Mouse (Mus musculus) neural tube, embryonic 14.5 days (tissue): ENCODE measurements at regions not wholly inside any gene's neighbourhood (a gene's known extent, or its start where the extent isn't known, plus 50 kb on each side); places are given as distances from the start of the nearest gene placed in this dataset.

Experiments
- ATAC-seq: fragments of 200-750 bp; cut with Nextera tagmentation; 2 replicates; pipeline ENCODE4 v1.8.0; 2017; ENCODE audit warnings: low read depth, mild to moderate bottlenecking, moderate TSS enrichment, moderate library complexity
- H3K27ac ChIP-seq: fragments of 300-500 bp; sonication (generic); 2 replicates; pipeline ENCODE4 v1.5.1; 2014; ENCODE audit warnings: low read depth, mild to moderate bottlenecking, control low read depth, low read length, moderate library complexity, mixed read lengths
- H3K27me3 ChIP-seq: fragments of 300-500 bp; sonication (generic); 2 replicates; pipeline ENCODE4 v1.6.1; 2014; ENCODE audit warnings: low read length; ENCODE audit not compliant: control insufficient read depth, insufficient read depth
- H3K36me3 ChIP-seq: fragments of 300-500 bp; sonication (generic); 2 replicates; pipeline ENCODE4 v1.6.1; 2014; ENCODE audit warnings: low read length, mixed read lengths; ENCODE audit not compliant: control insufficient read depth, insufficient read depth
- H3K4me1 ChIP-seq: fragments of 300-500 bp; sonication (generic); 2 replicates; pipeline ENCODE4 v1.6.1; 2014; ENCODE audit warnings: low read length; ENCODE audit not compliant: control insufficient read depth, insufficient read depth
- H3K4me2 ChIP-seq: fragments of 300-500 bp; sonication (generic); 2 replicates; pipeline ENCODE4 v1.6.1; 2014; ENCODE audit warnings: mild to moderate bottlenecking, low read depth, low read length, control low read depth
- H3K4me3 ChIP-seq: fragments of 300-500 bp; sonication (generic); 2 replicates; pipeline ENCODE4 v1.5.1; 2014; ENCODE audit warnings: low read depth, low read length, control low read depth, mixed read lengths
- H3K9ac ChIP-seq: fragments of 300-500 bp; sonication (generic); replicated peaks from 2 replicates; pipeline ENCODE4 v1.6.1; 2014; ENCODE audit warnings: low read depth, mild to moderate bottlenecking, control low read depth, low read length, mixed read lengths
- H3K9me3 ChIP-seq: fragments of 300-500 bp; sonication (generic); 2 replicates; pipeline ENCODE4 v1.6.1; 2016; ENCODE audit warnings: low read length; ENCODE audit not compliant: control insufficient read depth
- WGBS: fragments of 180-500 bp; shearing (Covaris S2); extraction: QIAGEN DNeasy Blood & Tissue Kit; methylation state at CpG from one replicate; pipeline ENCODE4 v1.1.7; 2014; 5-methylcytosine and 5-hydroxymethylcytosine counted together

- WGBS, result 84% methylated on average over 10 of the region's 10 CpGs
- Histone ChIP-seq H3K4me1 (0 out of 2 replicates have a peak, but pooled peaks cover 3% of the 10 kb centered on the region), H3K4me2 (no peak overlapping the region), H3K27me3 (no peaks in the 10 kb centered on the region), H3K27ac (no peak overlapping the region), H3K4me3 (no peak overlapping the region), H3K36me3 (no peaks in the 10 kb centered on the region), H3K9ac (no peak overlapping the region), H3K9me3 (no peaks in the 10 kb centered on the region)
- no peak for ATAC-seq
These were observed 337.0 kb downstream of the Ptpru start for GRCm38 (mm10) chr4:131500928-131501650.

GRCm38 (mm10) chr4:131508154-131508553 is 329.9 kb downstream of the Ptpru start:
- WGBS, result 80% methylated on average over 7 of the region's 7 CpGs
- ATAC-seq, result no peak
- no peak overlapping the region for H3K9ac ChIP-seq

GRCm38 (mm10) chr4:131511586-131511985 is 326.5 kb downstream of the Ptpru start:
- Histone ChIP-seq H3K4me3 (no peak overlapping the region), H3K36me3 (no peaks in the 10 kb centered on the region), H3K27me3 (no peaks in the 10 kb centered on the region), H3K9ac (no peak overlapping the region), H3K27ac (no peak overlapping the region), H3K4me1 (no peaks in the 10 kb centered on the region), H3K4me2 (no peak overlapping the region), H3K9me3 (no peaks in the 10 kb centered on the region)
- ATAC-seq, result no peak
- WGBS, result 49% methylated on average over 3 of the region's 3 CpGs

More at GRCm38 (mm10) chr4:131508154-131508553, 329.9 kb downstream of the Ptpru start:
- no peaks in the 10 kb centered on the region for H3K9me3 ChIP-seq
- no peaks in the 10 kb centered on the region for H3K4me1 ChIP-seq
- no peak overlapping the region for H3K4me2 ChIP-seq
- no peak overlapping the region for H3K27ac ChIP-seq
- H3K36me3 ChIP-seq, result no peaks in the 10 kb centered on the region
- H3K27me3 ChIP-seq, result no peaks in the 10 kb centered on the region
- H3K4me3 ChIP-seq, result no peak overlapping the region

- ATAC-seq, result no peak
- WGBS, result 76% methylated on average over 7 of the region's 7 CpGs
- H3K4me3 ChIP-seq, result no peak overlapping the region
- H3K4me2 ChIP-seq, result no peak overlapping the region
- no peak overlapping the region for H3K9ac ChIP-seq
- no peaks in the 10 kb centered on the region for H3K36me3 ChIP-seq
- no peak overlapping the region for H3K27ac ChIP-seq
- no peaks in the 10 kb centered on the region for H3K9me3 ChIP-seq
- H3K4me1 ChIP-seq, result no peaks in the 10 kb centered on the region
- H3K27me3 ChIP-seq, result no peaks in the 10 kb centered on the region
These were observed 325.3 kb downstream of the Ptpru start for GRCm38 (mm10) chr4:131512768-131513167.

- Histone ChIP-seq H3K4me2 (no peak overlapping the region), H3K9ac (no peak overlapping the region), H3K4me3 (no peak overlapping the region), H3K27ac (no peak overlapping the region), H3K36me3 (no peaks in the 10 kb centered on the region), H3K9me3 (no peaks in the 10 kb centered on the region), H3K27me3 (no peaks in the 10 kb centered on the region), H3K4me1 (no peaks in the 10 kb centered on the region)
- 78% methylated on average over 10 of the region's 10 CpGs for WGBS
- ATAC-seq, result no peak
These were observed 317.3 kb downstream of the Ptpru start for GRCm38 (mm10) chr4:131520636-131521306.

- Histone ChIP-seq H3K36me3 (no peaks in the 10 kb centered on the region), H3K27me3 (no peaks in the 10 kb centered on the region), H3K27ac (no peak overlapping the region), H3K9ac (no peak overlapping the region), H3K9me3 (no peaks in the 10 kb centered on the region), H3K4me1 (no peaks in the 10 kb centered on the region), H3K4me3 (no peak overlapping the region), H3K4me2 (no peak overlapping the region)
- no peak for ATAC-seq
- WGBS, result 70% methylated on average over 8 of the region's 8 CpGs
These were observed 316.8 kb downstream of the Ptpru start for GRCm38 (mm10) chr4:131521307-131521651.

GRCm38 (mm10) chr4:131525236-131525635 is 312.9 kb downstream of the Ptpru start:
- Histone ChIP-seq H3K27me3 (no peaks in the 10 kb centered on the region), H3K4me2 (no peak overlapping the region), H3K9ac (no peak overlapping the region), H3K36me3 (no peaks in the 10 kb centered on the region), H3K4me1 (no peaks in the 10 kb centered on the region), H3K27ac (no peak overlapping the region), H3K9me3 (no peaks in the 10 kb centered on the region), H3K4me3 (no peak overlapping the region)
- 86% methylated on average over 3 of the region's 3 CpGs for WGBS
- no peak for ATAC-seq

- Histone ChIP-seq H3K36me3 (no peaks in the 10 kb centered on the region), H3K4me2 (no peak overlapping the region), H3K4me3 (no peak overlapping the region), H3K4me1 (no peaks in the 10 kb centered on the region), H3K27ac (no peak overlapping the region), H3K9ac (no peak overlapping the region), H3K27me3 (no peaks in the 10 kb centered on the region), H3K9me3 (no peaks in the 10 kb centered on the region)
- no peak for ATAC-seq
- WGBS, result 76% methylated on average over 5 of the region's 5 CpGs
These were observed 307.6 kb downstream of the Ptpru start for GRCm38 (mm10) chr4:131530491-131530890.

- 87% methylated on average over 8 of the region's 8 CpGs for WGBS
- H3K9me3 ChIP-seq, result no peaks in the 10 kb centered on the region
- H3K4me3 ChIP-seq, result no peak overlapping the region
- no peak overlapping the region for H3K9ac ChIP-seq
- H3K27me3 ChIP-seq, result no peaks in the 10 kb centered on the region
- H3K36me3 ChIP-seq, result no peaks in the 10 kb centered on the region
- no peak for ATAC-seq
- no peak overlapping the region for H3K27ac ChIP-seq
- H3K4me1 ChIP-seq, result no peaks in the 10 kb centered on the region
- no peak overlapping the region for H3K4me2 ChIP-seq
These were observed 307.1 kb downstream of the Ptpru start for GRCm38 (mm10) chr4:131531003-131531402.
